Mouse (Mus musculus) erythroblast, embryonic 14.5 days (primary cell): Measurements from ENCODE around the gene Rnf144a.

ENCODE experiments used
- GATA1 ChIP-seq: IDR thresholded peaks from 2 replicates; pipeline ENCODE4 v1.6.1; 2012; ENCODE audit warnings: low read length, inconsistent platforms, mixed read lengths
- TAL1 ChIP-seq: IDR thresholded peaks from 3 replicates; pipeline ENCODE4 v1.6.1; 2012; ENCODE audit warnings: low read length, inconsistent platforms, mixed read lengths

GRCm38 (mm10) chr12:26288347-26288746, 126.7 kb downstream of the Rnf144a start:
- TF ChIP-seq TAL1 (no peak), GATA1 (no peak)
